Mouse (Mus musculus): ENCODE results near the gene Tlx2.

Gene Tlx2

DNA sequence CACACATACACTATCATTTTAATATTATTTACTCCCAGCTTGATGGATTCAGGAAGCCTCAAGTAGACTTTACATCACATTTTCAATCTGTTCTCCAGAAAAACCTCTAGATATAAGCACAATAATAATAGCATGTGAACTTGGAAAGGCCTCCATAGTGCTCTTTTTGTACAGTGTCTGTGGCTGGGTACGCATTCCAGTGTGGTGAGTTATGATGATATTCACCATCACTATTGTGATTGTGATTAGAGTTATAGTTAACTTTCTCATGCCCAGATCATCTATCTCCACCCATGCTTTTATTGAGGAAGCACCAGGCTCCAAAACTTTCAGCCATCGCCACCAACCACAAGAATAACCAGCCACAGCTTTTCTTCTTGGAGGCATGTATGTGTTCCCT lies 46.3 kb downstream of the Tlx2 start:
- no peak for DNase-seq (ENCODE audit: low spot score in 2 of 2)

DNA sequence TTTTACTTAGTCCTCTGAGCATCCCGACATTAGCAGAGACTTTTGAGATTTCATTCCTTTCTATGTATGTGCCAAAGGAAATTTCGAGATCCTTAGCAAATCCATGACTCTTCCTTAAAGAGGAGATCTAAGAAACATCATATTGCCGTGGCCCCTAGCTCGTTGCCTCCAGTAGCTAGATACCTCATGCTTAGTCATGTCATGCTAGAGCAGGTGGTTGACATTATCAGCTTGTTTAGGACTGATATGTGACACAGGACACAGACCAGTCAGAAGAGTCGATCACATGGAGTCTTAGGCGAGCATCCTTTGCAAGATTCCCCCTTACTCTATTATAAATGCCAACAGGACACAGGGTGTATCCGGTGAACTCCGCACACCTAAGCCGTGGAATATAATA lies 47.1 kb downstream of the Tlx2 start:
- no peak for DNase-seq (ENCODE audit: low spot score in 2 of 2)

- DNase-seq (ENCODE audit: low spot score in 2 of 2): no peak
These were observed 49.1 kb downstream of the Tlx2 start for GRCm38 (mm10) chr6:83020836-83021593.

DNA sequence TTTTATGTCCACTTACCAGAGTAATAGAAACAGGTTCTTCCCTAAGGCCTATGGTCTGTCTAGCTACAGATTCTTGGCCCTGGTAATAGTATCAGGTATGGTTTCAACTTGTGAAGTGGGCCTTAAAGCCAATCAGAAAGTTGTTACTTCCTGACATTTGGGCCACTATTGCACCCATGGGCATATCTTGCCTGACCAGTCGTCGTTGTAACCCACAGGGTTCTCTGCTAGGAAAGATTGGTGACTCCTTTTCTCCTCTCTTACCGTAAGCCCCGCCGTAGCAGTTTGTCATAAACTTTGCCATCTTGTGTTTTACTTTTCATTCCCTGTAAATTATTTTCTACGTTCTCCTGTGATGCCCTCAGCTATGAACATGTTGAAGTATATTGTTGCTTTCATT lies 50.0 kb downstream of the Tlx2 start:
- DNase-seq (ENCODE audit: low spot score in 2 of 2): no peak

DNA sequence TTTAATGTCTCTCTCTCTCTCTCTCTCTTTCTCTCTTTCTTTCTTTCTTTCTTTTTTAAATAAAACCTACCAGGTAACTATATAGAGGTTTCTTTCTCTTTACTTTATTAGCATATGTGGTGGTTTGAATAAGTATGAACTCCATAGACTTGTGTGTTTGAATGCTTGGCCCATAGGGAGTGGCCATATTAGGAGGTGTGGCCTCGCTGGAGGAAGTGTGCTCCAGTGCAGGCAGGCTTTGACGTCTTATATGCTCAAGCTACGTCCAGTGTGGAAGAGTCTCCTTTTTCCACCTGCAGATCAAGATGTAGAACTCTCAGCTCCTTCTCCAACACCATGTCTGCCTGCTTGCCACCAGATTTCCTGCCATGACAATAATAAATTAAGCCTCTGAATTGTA lies 51.0 kb downstream of the Tlx2 start:
- no peak for DNase-seq (ENCODE audit: low spot score in 2 of 2)
